Mouse (Mus musculus): ENCODE measurements around the gene Calm4. TPM values are rescaled to one million over a fixed set of nuclear protein-coding genes. Genes with fewer than 3 reads are reported as not detected.

Calm4 gene
- polyA plus RNA-seq, 1 experiment, result not detected

DNA sequence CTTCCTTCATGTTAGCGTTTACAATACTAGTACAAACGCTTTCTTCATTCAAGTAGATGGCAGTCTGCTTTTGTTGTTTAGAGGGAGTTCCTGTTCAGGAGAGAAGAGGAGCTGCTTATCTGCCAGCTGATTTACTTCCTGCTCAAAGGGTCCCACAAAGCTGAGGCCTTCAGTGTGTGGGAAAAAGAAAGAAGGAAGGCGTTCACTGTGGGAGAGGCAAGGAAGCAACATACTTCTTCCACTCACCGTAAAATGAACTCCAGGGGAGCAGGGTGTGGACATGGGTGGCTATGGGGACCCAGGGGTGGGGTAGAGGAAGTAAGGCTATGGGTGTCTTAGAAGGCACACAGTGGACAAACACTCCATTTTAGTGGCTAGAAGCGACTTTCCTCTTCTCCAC is 31.9 kb upstream of the Calm4 start:
- no peak overlapping the region for H3K27ac ChIP-seq (ENCODE audit: insufficient read depth, low read length)
- H3K27me3 ChIP-seq (ENCODE audit: control insufficient read depth, insufficient read depth, low read length), result no peaks in the 10 kb centered on the region
- DNase-seq, result no peak
- H3K4me3 ChIP-seq (replicated peaks; ENCODE audit: insufficient read depth, low read depth, low read length), result no peak overlapping the region
- WGBS, result 85% methylated on average over 5 of the region's 5 CpGs
- no peaks in the 10 kb centered on the region for H3K4me1 ChIP-seq (ENCODE audit: control insufficient read depth, insufficient read depth, low read length)
- TF ChIP-seq POLR2A (IDR thresholded peaks at IDR 0.05; ENCODE audit: borderline replicate concordance, insufficient read depth, low read length) (no peak), CTCF (IDR thresholded peaks at IDR 0.05; ENCODE audit: borderline replicate concordance, insufficient read depth, low read depth, low read length) (no peak)

- DNase-seq, result no peak
- no peaks in the 10 kb centered on the region for H3K4me1 ChIP-seq (ENCODE audit: control insufficient read depth, insufficient read depth, low read length)
- 69% methylated on average over 7 of the region's 7 CpGs for WGBS
- no peak overlapping the region for H3K4me3 ChIP-seq (replicated peaks; ENCODE audit: insufficient read depth, low read depth, low read length)
- no peak overlapping the region for H3K27ac ChIP-seq (ENCODE audit: insufficient read depth, low read length)
- TF ChIP-seq CTCF (IDR thresholded peaks at IDR 0.05; ENCODE audit: borderline replicate concordance, insufficient read depth, low read depth, low read length) (no peak), POLR2A (IDR thresholded peaks at IDR 0.05; ENCODE audit: borderline replicate concordance, insufficient read depth, low read length) (no peak)
- no peaks in the 10 kb centered on the region for H3K27me3 ChIP-seq (ENCODE audit: control insufficient read depth, insufficient read depth, low read length)
Measured at GRCm38 (mm10) chr13:3807131-3807827, 30.3 kb upstream of the Calm4 start.

GRCm38 (mm10) chr13:3818012-3818739 is 19.4 kb upstream of the Calm4 start:
- no peak overlapping the region for H3K27ac ChIP-seq (ENCODE audit: insufficient read depth, low read length)
- no peak for DNase-seq
- H3K4me1 ChIP-seq (ENCODE audit: control insufficient read depth, insufficient read depth, low read length), result no peaks in the 10 kb centered on the region
- no peaks in the 10 kb centered on the region for H3K27me3 ChIP-seq (ENCODE audit: control insufficient read depth, insufficient read depth, low read length)
- no peak overlapping the region for H3K4me3 ChIP-seq (replicated peaks; ENCODE audit: insufficient read depth, low read depth, low read length)
- TF ChIP-seq POLR2A (IDR thresholded peaks at IDR 0.05; ENCODE audit: borderline replicate concordance, insufficient read depth, low read length), result no peak
- no peak for TF ChIP-seq CTCF (IDR thresholded peaks at IDR 0.05; ENCODE audit: borderline replicate concordance, insufficient read depth, low read depth, low read length)
- WGBS, result 69% methylated on average over 5 of the region's 5 CpGs

DNA sequence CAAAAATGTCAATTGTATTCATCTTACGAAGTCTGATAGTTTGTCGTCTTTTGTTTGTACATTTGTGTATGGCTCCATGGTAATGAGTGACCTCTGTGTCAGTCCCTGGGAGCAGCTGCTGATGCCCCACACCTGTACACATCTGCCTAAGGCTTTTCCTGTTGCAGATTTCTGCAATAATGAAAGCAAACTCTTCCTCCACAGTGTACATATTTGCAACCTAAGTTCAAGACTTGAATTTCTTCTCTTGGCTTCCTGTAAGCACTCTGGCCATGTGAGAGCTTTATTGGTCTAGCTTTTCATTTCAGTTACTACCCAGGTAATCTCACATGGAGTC is 18.8 kb upstream of the Calm4 start:
- 89% methylated on average over 2 of the region's 2 CpGs for WGBS
- no peak for DNase-seq
- H3K4me3 ChIP-seq (replicated peaks; ENCODE audit: insufficient read depth, low read depth, low read length), result no peak overlapping the region

GRCm38 (mm10) chr13:3822105-3822504 is 15.5 kb upstream of the Calm4 start:
- DNase-seq, result no peak
- Histone ChIP-seq H3K4me3 (replicated peaks; ENCODE audit: insufficient read depth, low read depth, low read length) (no peak overlapping the region), H3K4me1 (ENCODE audit: control insufficient read depth, insufficient read depth, low read length) (no peaks in the 10 kb centered on the region), H3K27me3 (ENCODE audit: control insufficient read depth, insufficient read depth, low read length) (no peaks in the 10 kb centered on the region), H3K27ac (ENCODE audit: insufficient read depth, low read length) (no peak overlapping the region)
- 55% methylated on average over 4 of the region's 4 CpGs for WGBS
- TF ChIP-seq CTCF (IDR thresholded peaks at IDR 0.05; ENCODE audit: borderline replicate concordance, insufficient read depth, low read depth, low read length) (no peak), POLR2A (IDR thresholded peaks at IDR 0.05; ENCODE audit: borderline replicate concordance, insufficient read depth, low read length) (no peak)

More for the DNA sequence above, 18.8 kb upstream of the Calm4 start:
- Histone ChIP-seq H3K27ac (ENCODE audit: insufficient read depth, low read length) (no peak overlapping the region), H3K27me3 (ENCODE audit: control insufficient read depth, insufficient read depth, low read length) (no peaks in the 10 kb centered on the region), H3K4me1 (ENCODE audit: control insufficient read depth, insufficient read depth, low read length) (no peaks in the 10 kb centered on the region)
- TF ChIP-seq CTCF (IDR thresholded peaks at IDR 0.05; ENCODE audit: borderline replicate concordance, insufficient read depth, low read depth, low read length) (no peak), POLR2A (IDR thresholded peaks at IDR 0.05; ENCODE audit: borderline replicate concordance, insufficient read depth, low read length) (no peak)

- no peak for TF ChIP-seq POLR2A (IDR thresholded peaks at IDR 0.05; ENCODE audit: borderline replicate concordance, insufficient read depth, low read length)
- TF ChIP-seq CTCF (IDR thresholded peaks at IDR 0.05; ENCODE audit: borderline replicate concordance, insufficient read depth, low read depth, low read length), result no peak
- no peaks in the 10 kb centered on the region for H3K27me3 ChIP-seq (ENCODE audit: control insufficient read depth, insufficient read depth, low read length)
- H3K27ac ChIP-seq (ENCODE audit: insufficient read depth, low read length), result no peak overlapping the region
- H3K4me3 ChIP-seq (replicated peaks; ENCODE audit: insufficient read depth, low read depth, low read length), result no peak overlapping the region
- no peak for DNase-seq
- no peaks in the 10 kb centered on the region for H3K4me1 ChIP-seq (ENCODE audit: control insufficient read depth, insufficient read depth, low read length)
Measured at GRCm38 (mm10) chr13:3825726-3826125, 11.8 kb upstream of the Calm4 start.

- H3K27me3 ChIP-seq (ENCODE audit: control insufficient read depth, insufficient read depth, low read length), result no peaks in the 10 kb centered on the region
- DNase-seq, result no peak
- H3K27ac ChIP-seq (ENCODE audit: insufficient read depth, low read length), result no peak overlapping the region
- no peak overlapping the region for H3K4me3 ChIP-seq (replicated peaks; ENCODE audit: insufficient read depth, low read depth, low read length)
- H3K4me1 ChIP-seq (ENCODE audit: control insufficient read depth, insufficient read depth, low read length), result no peaks in the 10 kb centered on the region
- 73% methylated on average over 5 of the region's 5 CpGs for WGBS
- TF ChIP-seq CTCF (IDR thresholded peaks at IDR 0.05; ENCODE audit: borderline replicate concordance, insufficient read depth, low read depth, low read length) (no peak), POLR2A (IDR thresholded peaks at IDR 0.05; ENCODE audit: borderline replicate concordance, insufficient read depth, low read length) (no peak)
Measured at GRCm38 (mm10) chr13:3831546-3831945, 6.0 kb upstream of the Calm4 start.

DNA sequence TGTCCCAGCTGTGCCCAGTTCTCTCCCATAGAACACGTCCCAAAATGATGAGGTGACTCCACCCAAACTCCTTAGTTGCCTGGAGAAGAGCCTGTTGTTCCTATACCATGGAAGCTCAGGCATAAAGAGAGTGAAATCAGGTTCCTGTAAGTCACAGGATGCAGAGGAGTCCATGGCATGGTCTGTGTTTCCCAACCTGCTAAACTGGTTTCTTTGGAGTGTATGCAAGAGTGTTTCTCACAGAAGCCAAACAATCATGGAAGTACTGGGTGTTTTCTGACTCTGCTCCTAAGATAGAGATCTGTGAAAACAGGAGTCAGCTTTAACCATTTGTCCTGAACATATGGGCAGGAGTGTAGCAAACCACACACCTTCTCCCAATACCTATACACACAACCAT is 5.6 kb upstream of the Calm4 start:
- H3K4me1 ChIP-seq (ENCODE audit: control insufficient read depth, insufficient read depth, low read length), result no peaks in the 10 kb centered on the region
- no peaks in the 10 kb centered on the region for H3K27me3 ChIP-seq (ENCODE audit: control insufficient read depth, insufficient read depth, low read length)
- no peak overlapping the region for H3K27ac ChIP-seq (ENCODE audit: insufficient read depth, low read length)
- no peak for DNase-seq
- no peak for TF ChIP-seq CTCF (IDR thresholded peaks at IDR 0.05; ENCODE audit: borderline replicate concordance, insufficient read depth, low read depth, low read length)
- TF ChIP-seq POLR2A (IDR thresholded peaks at IDR 0.05; ENCODE audit: borderline replicate concordance, insufficient read depth, low read length), result no peak
- H3K4me3 ChIP-seq (replicated peaks; ENCODE audit: insufficient read depth, low read depth, low read length), result no peak overlapping the region
- 43% methylated on average over 1 of the region's 1 CpGs for WGBS
